Mouse (Mus musculus): ENCODE results near the gene C6. TPM values are rescaled to one million over a fixed set of nuclear protein-coding genes. Genes with fewer than 3 reads are reported as not detected.

The C6 gene
- total RNA-seq, 2 experiments from 2014 or later, result 3.7 to 4.5 TPM

Other genes with a start within 250 kb of the C6 start
- gene Mroh2b, start 171.6 kb downstream of the C6 start, total RNA-seq (2021), result not detected

All from adrenal gland, postnatal 4 days (tissue).